Mouse (Mus musculus): ENCODE data around the gene 2310011J03Rik. TPM values are rescaled to one million over a fixed set of nuclear protein-coding genes. Genes with fewer than 3 reads are reported as not detected.

Gene 2310011J03Rik
- polyA plus RNA-seq, 1 experiment from 2014 or later: 27.9 TPM

GRCm38 (mm10) chr10:80323261-80324119, 3.2 kb upstream of the 2310011J03Rik start:
- ATAC-seq (ENCODE audit: low read depth): peak; percentile 74
- WGBS (ENCODE audit: insufficient replicate concordance): under 1% methylated on average over 46 of the region's 46 CpGs

DNA sequence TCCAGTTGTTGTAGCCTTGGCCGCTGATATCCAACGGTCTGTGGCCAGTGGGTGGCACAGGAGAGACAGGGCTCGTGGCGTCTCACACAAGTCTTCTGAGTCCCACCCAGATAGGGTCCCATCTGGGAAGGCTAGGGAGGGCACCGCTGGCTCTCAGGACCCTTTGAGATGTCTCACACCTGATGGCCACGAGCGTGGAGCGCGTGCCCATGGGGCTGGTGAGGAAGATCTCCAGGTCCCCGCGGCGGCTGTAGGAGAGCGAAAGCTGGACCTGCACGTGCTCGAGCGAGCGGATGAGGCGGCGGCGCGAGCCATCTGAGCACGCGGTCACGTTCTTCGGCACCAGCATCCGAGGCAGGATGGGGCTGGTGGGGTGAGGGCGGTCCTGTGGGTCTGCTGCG, 2.5 kb upstream of the 2310011J03Rik start:
- peak overlapping the region; percentile 75 for H3K9ac ChIP-seq (ENCODE audit: low read depth, low read length)
- no peak; the same call in none of the 2 replicates for ATAC-seq (ENCODE audit: low read depth)
- peak overlapping the region; percentile 77 for H3K4me3 ChIP-seq (ENCODE audit: low read depth, low read length)
- H3K27me3 ChIP-seq (ENCODE audit: control insufficient read depth, insufficient read depth, low read depth, low read length): no peaks in the 10 kb centered on the region
- H3K4me1 ChIP-seq (ENCODE audit: control insufficient read depth, low read depth, low read length): peaks cover 59% of the 10 kb centered on the region
- peaks cover 5% of the 10 kb centered on the region; the same call in 1 of the 2 replicates for H3K36me3 ChIP-seq (ENCODE audit: control insufficient read depth, insufficient read depth)
- no peaks in the 10 kb centered on the region for H3K9me3 ChIP-seq (replicated peaks; ENCODE audit: control insufficient read depth, low read length)
- peak overlapping the region; percentile 87 for H3K27ac ChIP-seq (ENCODE audit: low read length)
- peak overlapping the region; percentile 100 for H3K4me2 ChIP-seq (ENCODE audit: low read depth, low read length)
- WGBS (ENCODE audit: insufficient replicate concordance): under 1% methylated on average over 28 of the region's 28 CpGs

More at GRCm38 (mm10) chr10:80323261-80324119, 3.2 kb upstream of the 2310011J03Rik start:
- H3K36me3 ChIP-seq (ENCODE audit: control insufficient read depth, insufficient read depth): peaks cover 3% of the 10 kb centered on the region; the same call in 1 of the 2 replicates
- H3K27me3 ChIP-seq (ENCODE audit: control insufficient read depth, insufficient read depth, low read depth, low read length): no peaks in the 10 kb centered on the region
- H3K9me3 ChIP-seq (replicated peaks; ENCODE audit: control insufficient read depth, low read length): no peaks in the 10 kb centered on the region
- H3K4me2 ChIP-seq (ENCODE audit: low read depth, low read length): peak overlapping the region; percentile 100
- H3K4me1 ChIP-seq (ENCODE audit: control insufficient read depth, low read depth, low read length): peaks cover 56% of the 10 kb centered on the region
- H3K27ac ChIP-seq (ENCODE audit: low read length): peak overlapping the region; percentile 87
- peak overlapping the region; percentile 75 for H3K9ac ChIP-seq (ENCODE audit: low read depth, low read length)
- peak overlapping the region; percentile 77 for H3K4me3 ChIP-seq (ENCODE audit: low read depth, low read length)

GRCm38 (mm10) chr10:80321670-80322581, 1.6 kb upstream of the 2310011J03Rik start:
- H3K4me2 ChIP-seq (ENCODE audit: low read depth, low read length): peak overlapping the region; percentile 100
- peak overlapping the region; percentile 77 for H3K4me3 ChIP-seq (ENCODE audit: low read depth, low read length)
- ATAC-seq (ENCODE audit: low read depth): no peak
- H3K27ac ChIP-seq (ENCODE audit: low read length): peak overlapping the region; percentile 28; the same call in 1 of the 2 replicates
- peaks cover 3% of the 10 kb centered on the region for H3K27me3 ChIP-seq (ENCODE audit: control insufficient read depth, insufficient read depth, low read depth, low read length)
- H3K9me3 ChIP-seq (replicated peaks; ENCODE audit: control insufficient read depth, low read length): no peaks in the 10 kb centered on the region
- peaks cover 5% of the 10 kb centered on the region; the same call in 1 of the 2 replicates for H3K36me3 ChIP-seq (ENCODE audit: control insufficient read depth, insufficient read depth)
- no peak overlapping the region for H3K9ac ChIP-seq (ENCODE audit: low read depth, low read length)
- peaks cover 68% of the 10 kb centered on the region for H3K4me1 ChIP-seq (ENCODE audit: control insufficient read depth, low read depth, low read length)
- WGBS (ENCODE audit: insufficient replicate concordance): 90% methylated on average over 21 of the region's 21 CpGs

DNA sequence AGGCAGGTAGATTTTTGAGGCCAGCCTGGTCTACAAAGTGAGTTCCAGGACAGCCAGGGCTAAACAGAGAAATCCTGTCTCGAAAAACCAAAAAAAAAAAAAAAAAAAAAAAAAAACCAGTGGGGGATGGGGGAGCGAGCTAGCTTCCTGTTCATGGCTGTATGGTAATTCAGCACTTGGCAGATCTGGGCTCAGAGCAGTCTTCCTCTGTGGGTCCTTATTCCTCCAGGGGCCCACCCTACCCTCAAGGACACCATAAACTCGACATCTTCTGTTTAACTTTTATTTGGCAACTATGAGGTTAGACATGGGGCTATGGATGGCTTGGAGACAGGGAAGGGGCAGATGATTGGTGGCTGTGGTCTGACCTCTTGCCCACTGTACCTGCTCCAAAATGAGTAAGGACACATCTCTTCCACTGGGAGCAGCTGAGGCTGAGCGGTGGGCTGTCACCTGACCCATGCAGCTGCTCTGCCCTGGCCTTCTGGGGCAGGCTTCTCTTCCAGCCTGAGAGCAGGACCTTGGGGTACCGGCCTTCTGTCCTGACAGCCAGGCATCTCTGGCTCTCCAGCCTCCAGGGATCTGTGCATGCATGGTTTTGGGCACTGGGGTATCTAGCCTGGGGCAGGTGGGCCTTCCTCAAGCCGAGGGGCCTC, 805 bp upstream of the 2310011J03Rik start:
- Histone ChIP-seq H3K9ac (ENCODE audit: low read depth, low read length) (peak overlapping the region; percentile 22; the same call in 1 of the 2 replicates), H3K4me3 (ENCODE audit: low read depth, low read length) (no peak overlapping the region), H3K9me3 (replicated peaks; ENCODE audit: control insufficient read depth, low read length) (no peaks in the 10 kb centered on the region), H3K36me3 (ENCODE audit: control insufficient read depth, insufficient read depth) (peaks cover 5% of the 10 kb centered on the region; the same call in 1 of the 2 replicates), H3K27ac (ENCODE audit: low read length) (peak overlapping the region; percentile 28), H3K4me2 (ENCODE audit: low read depth, low read length) (peak overlapping the region; percentile 73; the same call in 1 of the 2 replicates), H3K4me1 (ENCODE audit: control insufficient read depth, low read depth, low read length) (peaks cover 76% of the 10 kb centered on the region), H3K27me3 (ENCODE audit: control insufficient read depth, insufficient read depth, low read depth, low read length) (peaks cover 7% of the 10 kb centered on the region)
- 54% methylated on average over 6 of the region's 6 CpGs for WGBS (ENCODE audit: insufficient replicate concordance)
- no peak for ATAC-seq (ENCODE audit: low read depth)

DNA sequence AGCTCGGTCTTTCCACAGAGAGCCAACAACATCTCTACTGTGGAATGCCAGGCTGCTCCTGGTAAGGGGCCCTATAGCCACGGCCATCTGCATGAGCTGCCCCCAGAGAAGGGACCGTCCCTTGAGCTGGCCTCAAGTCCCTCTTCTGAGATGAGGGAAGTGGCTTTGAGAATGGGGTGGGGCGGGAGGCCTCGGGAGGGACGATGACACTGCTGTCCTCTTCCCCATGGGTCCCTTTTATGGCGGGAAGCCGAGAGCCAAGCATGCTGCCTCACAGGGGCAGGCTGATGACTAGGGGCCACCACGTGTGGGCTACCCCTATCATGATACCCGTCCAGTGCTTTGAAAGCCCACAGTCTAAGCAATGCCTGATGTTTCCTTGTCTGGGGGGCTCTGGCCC, 3.3 kb downstream of the 2310011J03Rik start:
- H3K9ac ChIP-seq (ENCODE audit: low read depth, low read length): peak overlapping the region; percentile 31
- H3K9me3 ChIP-seq (replicated peaks; ENCODE audit: control insufficient read depth, low read length): no peaks in the 10 kb centered on the region
- peak overlapping the region; percentile 32 for H3K4me2 ChIP-seq (ENCODE audit: low read depth, low read length)
- H3K4me3 ChIP-seq (ENCODE audit: low read depth, low read length): no peak overlapping the region
- 19% methylated on average over 10 of the region's 10 CpGs for WGBS (ENCODE audit: insufficient replicate concordance)
- ATAC-seq (ENCODE audit: low read depth): no peak
- H3K27me3 ChIP-seq (ENCODE audit: control insufficient read depth, insufficient read depth, low read depth, low read length): peaks cover 48% of the 10 kb centered on the region
- peaks cover 49% of the 10 kb centered on the region for H3K4me1 ChIP-seq (ENCODE audit: control insufficient read depth, low read depth, low read length)
- H3K27ac ChIP-seq (ENCODE audit: low read length): no peak overlapping the region
- peaks cover 5% of the 10 kb centered on the region; the same call in 1 of the 2 replicates for H3K36me3 ChIP-seq (ENCODE audit: control insufficient read depth, insufficient read depth)

DNA sequence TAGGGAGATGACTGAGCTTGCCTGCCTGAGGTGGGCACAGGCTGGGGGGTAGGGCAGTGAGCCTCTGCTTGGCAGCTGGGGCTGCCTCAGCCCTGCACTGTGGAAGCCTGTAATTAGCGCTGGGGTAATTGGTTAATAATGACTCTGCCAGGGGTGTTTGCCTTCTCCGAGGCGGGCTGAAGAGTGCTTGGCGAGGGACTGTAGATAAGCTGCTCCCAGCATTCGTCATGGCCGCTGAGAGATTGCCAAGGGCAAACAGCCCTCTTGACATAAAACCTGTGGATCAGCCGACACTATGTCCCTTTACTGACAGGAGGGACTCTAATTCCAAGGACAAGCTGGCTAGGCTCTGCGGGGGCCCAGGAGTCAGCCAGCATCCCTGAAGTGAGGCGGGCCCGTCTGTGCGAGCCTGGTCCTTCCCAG, 4.0 kb downstream of the 2310011J03Rik start:
- H3K27ac ChIP-seq (ENCODE audit: low read length): no peak overlapping the region
- peaks cover 42% of the 10 kb centered on the region for H3K4me1 ChIP-seq (ENCODE audit: control insufficient read depth, low read depth, low read length)
- peaks cover 55% of the 10 kb centered on the region for H3K27me3 ChIP-seq (ENCODE audit: control insufficient read depth, insufficient read depth, low read depth, low read length)
- peaks cover 5% of the 10 kb centered on the region; the same call in 1 of the 2 replicates for H3K36me3 ChIP-seq (ENCODE audit: control insufficient read depth, insufficient read depth)
- peak overlapping the region; percentile 32; the same call in 1 of the 2 replicates for H3K4me2 ChIP-seq (ENCODE audit: low read depth, low read length)
- H3K9ac ChIP-seq (ENCODE audit: low read depth, low read length): no peak overlapping the region
- ATAC-seq (ENCODE audit: low read depth): no peak
- H3K9me3 ChIP-seq (replicated peaks; ENCODE audit: control insufficient read depth, low read length): no peaks in the 10 kb centered on the region
- WGBS (ENCODE audit: insufficient replicate concordance): 15% methylated on average over 11 of the region's 11 CpGs
- H3K4me3 ChIP-seq (ENCODE audit: low read depth, low read length): no peak overlapping the region

DNA sequence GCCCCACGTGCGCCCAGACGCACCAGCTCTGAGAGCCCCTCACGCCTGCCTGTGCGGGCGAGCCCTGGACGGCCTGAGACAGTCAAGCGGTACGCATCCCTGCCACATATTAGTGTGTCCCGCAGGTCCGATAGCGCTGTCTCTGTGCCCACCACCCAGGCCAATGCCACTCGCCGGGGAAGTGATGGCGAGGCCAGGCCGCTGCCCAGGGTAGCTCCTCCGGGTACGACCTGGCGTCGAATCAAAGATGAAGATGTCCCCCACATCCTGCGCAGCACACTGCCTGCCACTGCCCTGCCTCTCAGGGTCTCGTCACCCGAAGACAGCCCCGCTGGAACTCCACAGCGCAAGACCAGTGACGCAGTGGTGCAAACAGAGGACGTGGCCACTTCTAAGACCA, 5.0 kb downstream of the 2310011J03Rik start:
- Histone ChIP-seq H3K27ac (ENCODE audit: low read length) (no peak overlapping the region), H3K9ac (ENCODE audit: low read depth, low read length) (no peak overlapping the region)
- 38% methylated on average over 27 of the region's 27 CpGs for WGBS (ENCODE audit: insufficient replicate concordance)

GRCm38 (mm10) chr10:80314494-80315001, 5.8 kb downstream of the 2310011J03Rik start:
- Histone ChIP-seq H3K9ac (ENCODE audit: low read depth, low read length) (no peak overlapping the region), H3K27me3 (ENCODE audit: control insufficient read depth, insufficient read depth, low read depth, low read length) (peaks cover 67% of the 10 kb centered on the region), H3K4me1 (ENCODE audit: control insufficient read depth, low read depth, low read length) (peaks cover 32% of the 10 kb centered on the region), H3K4me3 (ENCODE audit: low read depth, low read length) (no peak overlapping the region), H3K4me2 (ENCODE audit: low read depth, low read length) (no peak overlapping the region), H3K27ac (ENCODE audit: low read length) (no peak overlapping the region), H3K9me3 (replicated peaks; ENCODE audit: control insufficient read depth, low read length) (no peaks in the 10 kb centered on the region), H3K36me3 (ENCODE audit: control insufficient read depth, insufficient read depth) (peaks cover 5% of the 10 kb centered on the region; the same call in 1 of the 2 replicates)
- no peak for ATAC-seq (ENCODE audit: low read depth)
- WGBS (ENCODE audit: insufficient replicate concordance): 56% methylated on average over 16 of the region's 16 CpGs

More for the DNA sequence above, 5.0 kb downstream of the 2310011J03Rik start:
- H3K9me3 ChIP-seq (replicated peaks; ENCODE audit: control insufficient read depth, low read length): no peaks in the 10 kb centered on the region
- peaks cover 5% of the 10 kb centered on the region; the same call in 1 of the 2 replicates for H3K36me3 ChIP-seq (ENCODE audit: control insufficient read depth, insufficient read depth)
- H3K27me3 ChIP-seq (ENCODE audit: control insufficient read depth, insufficient read depth, low read depth, low read length): peaks cover 65% of the 10 kb centered on the region
- no peak for ATAC-seq (ENCODE audit: low read depth)
- H3K4me1 ChIP-seq (ENCODE audit: control insufficient read depth, low read depth, low read length): peaks cover 34% of the 10 kb centered on the region
- H3K4me2 ChIP-seq (ENCODE audit: low read depth, low read length): no peak overlapping the region
- no peak overlapping the region for H3K4me3 ChIP-seq (ENCODE audit: low read depth, low read length)

Measured in liver, embryonic 16.5 days (tissue).